Mouse (Mus musculus) kidney, adult 9 months (tissue): Measurements from ENCODE around the gene Prkx.

Source experiments
- DNase-seq: peaks from one replicate; pipeline ENCODE4 v3.0.0; 2022

Prkx gene

GRCm38 (mm10) chrX:77796238-77796835, at the start of gene Prkx:
Gene Prkx (minus strand): TSS chrX:77796278.
- peak; percentile 66 for DNase-seq

DNA sequence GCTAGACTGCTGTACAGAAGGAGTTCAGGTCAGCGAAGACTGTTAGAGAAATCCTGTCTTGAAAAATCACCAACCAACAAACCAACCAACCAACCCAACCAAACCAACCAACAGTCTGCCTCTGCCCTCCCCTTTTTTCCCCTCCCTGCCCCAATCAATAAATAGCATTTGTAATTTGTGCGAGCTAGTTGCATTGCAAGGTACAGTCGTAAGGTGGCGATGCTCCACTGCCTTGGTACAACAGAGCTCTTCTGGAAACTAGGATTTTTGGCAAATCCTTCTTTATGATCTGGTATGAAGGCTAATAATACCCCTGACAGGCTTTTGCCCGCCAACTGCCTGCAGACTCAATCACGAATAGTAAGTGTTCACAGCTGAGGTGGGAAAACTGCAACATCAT, 16.0 kb upstream of the Prkx start:
- DNase-seq, result no peak

DNA sequence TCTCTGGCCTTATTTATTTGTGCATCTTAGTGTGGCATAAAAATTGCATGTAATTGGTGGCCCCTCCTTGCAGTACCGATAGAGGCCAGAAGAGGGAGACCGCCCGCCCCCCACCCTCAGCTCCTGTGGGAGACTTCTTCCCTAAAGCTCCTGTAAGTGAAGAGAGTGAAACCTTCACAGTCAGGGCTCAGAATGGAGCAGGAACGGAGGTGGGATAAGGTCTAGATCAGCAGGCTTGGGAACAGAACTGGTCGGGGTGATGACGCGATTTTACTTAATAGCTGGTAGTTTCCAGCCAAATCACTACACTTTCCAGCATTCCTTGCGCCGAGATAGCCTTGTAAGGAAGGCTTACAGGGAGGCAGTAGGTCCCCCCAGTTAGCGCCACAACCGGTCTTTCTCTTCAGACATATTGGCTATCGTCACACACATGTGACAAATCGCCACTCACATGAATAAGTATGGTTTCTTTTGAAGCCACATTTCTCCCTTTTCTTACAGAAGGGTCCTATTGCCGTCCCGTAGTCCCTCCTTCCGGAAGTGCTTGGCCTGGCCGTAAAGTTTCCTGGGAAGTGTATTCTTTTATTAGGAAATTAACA, 14.6 kb upstream of the Prkx start:
- peak; percentile 68 for DNase-seq

GRCm38 (mm10) chrX:77808602-77809001, 12.5 kb upstream of the Prkx start:
- peak; percentile 44 for DNase-seq

GRCm38 (mm10) chrX:77802293-77802692, 6.2 kb upstream of the Prkx start:
- no peak for DNase-seq

DNA sequence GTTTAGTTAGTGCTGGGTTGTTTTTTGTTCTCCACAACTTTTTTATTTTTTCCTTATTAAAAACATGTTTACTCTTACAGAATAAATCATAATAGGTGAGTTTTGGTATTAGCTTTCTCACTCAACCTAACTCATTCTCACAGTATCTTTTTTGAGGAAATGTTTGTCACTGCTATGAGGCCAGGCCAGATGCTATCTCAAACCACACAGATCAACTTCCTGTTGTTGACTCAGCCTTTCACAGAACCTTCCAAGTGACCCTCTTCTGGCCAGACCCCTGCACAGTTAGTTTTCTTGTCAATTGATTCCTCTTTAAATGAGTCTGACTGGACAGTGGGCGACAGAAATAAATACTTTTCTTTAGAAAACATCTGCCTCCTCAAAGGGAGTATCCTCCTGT, 5.5 kb upstream of the Prkx start:
- no peak for DNase-seq

GRCm38 (mm10) chrX:77799554-77799953, 3.5 kb upstream of the Prkx start:
- DNase-seq, result no peak

DNA sequence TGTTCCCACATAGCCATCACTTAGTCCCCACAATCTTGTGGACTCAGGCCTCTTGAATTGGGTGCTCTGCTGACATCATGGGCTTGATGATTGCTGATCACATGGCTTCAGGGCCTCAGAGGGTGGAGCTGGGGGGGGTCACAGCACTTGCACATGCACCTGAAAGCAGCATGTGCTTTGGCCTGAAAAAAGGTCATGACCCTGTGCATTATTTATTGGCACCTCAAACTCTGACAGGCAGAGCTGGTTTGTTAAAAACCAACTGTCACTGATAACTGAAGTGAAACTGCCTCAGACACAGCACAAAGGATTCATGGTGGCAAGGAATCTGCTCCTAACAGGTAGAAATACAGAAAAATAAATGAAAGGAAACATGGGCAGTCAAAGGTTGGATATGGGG, 1.7 kb upstream of the Prkx start:
- no peak for DNase-seq

- DNase-seq, result no peak
These were observed 838 bp upstream of the Prkx start for GRCm38 (mm10) chrX:77796916-77797315.

GRCm38 (mm10) chrX:77795858-77796174, 262 bp downstream of the Prkx start:
- peak; percentile 91 for DNase-seq

- no peak for DNase-seq
These were observed 868 bp downstream of the Prkx start for GRCm38 (mm10) chrX:77794962-77795857.

GRCm38 (mm10) chrX:77788675-77789074, 7.4 kb downstream of the Prkx start:
- no peak for DNase-seq

DNA sequence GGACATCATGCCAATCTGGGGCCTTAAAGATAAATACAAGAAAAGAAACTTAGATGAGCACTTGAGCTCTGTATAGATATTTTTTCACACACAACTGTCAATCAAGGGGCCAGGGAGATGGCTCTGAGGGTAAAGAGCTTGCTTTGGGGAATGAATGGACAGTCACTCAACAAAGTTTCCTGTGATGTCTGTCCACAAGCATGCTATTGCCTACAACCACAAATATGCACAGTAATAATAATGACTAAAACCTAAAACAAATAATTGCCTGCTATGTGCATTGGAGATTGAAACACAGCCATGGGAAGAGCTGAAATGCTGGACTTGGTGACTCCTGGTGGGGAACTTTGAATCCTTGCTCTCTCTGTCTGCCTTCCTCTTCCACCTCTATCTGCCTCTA, 9.7 kb downstream of the Prkx start:
- no peak for DNase-seq

DNA sequence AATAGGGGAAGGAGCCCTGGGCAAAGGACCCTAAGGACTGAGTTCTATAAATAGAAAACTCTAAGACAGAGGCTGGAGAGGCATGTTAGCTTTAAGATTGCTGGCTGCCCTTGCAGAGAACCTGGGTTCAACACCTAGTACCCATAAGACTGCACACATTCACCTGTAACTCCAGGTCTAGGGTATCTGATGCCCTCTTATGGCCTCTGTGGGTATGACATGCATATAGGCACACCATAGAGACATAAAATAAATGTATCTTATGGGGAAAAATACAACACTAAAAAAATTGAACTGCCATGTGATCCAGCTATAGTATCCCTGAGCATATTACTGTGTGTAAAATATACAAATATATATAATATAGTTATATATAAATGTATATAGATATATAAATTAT, 18.3 kb downstream of the Prkx start:
- peak; percentile 16 for DNase-seq

DNA sequence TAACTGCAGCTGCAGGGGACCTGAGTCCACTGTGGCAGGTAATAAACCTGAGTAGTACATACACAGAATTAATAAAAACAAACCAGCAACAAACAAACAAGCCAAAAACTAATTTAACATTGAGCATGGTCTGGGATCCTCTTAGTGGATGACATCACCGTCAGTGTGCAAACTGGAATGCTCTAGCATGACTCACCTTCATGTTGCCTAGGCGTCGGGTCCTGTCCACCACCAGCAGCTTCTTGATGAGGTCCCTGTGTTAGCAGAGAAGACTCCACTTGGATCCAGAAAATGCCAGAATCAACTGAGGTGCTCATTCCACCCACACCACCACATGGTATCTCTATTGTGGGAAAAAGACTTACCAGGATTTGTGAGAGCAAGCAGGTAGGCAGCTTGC, 30.9 kb downstream of the Prkx start:
- DNase-seq, result no peak

GRCm38 (mm10) chrX:77744260-77744659, 51.8 kb downstream of the Prkx start:
- DNase-seq, result peak; percentile 33

DNA sequence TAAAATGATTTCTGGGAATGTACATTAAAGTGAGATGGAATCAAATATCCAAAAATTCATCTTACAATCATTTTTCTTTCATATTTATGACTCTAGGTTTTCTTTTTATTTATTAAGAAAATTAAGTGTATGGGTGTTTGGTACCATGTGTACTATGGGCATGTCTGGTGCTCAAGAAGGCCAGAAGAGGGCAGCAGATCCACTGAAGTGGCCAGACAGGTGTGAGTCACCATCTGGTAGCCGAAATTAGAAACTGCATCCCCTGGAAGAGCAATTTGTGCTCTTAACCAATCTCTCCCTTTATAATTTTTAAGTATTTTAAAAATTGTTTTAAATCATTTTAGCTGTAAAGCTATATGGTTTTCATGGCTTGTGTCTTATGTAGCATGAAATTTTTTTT, 54.7 kb downstream of the Prkx start:
- peak; percentile 36 for DNase-seq

- no peak for DNase-seq
These were observed 62.0 kb downstream of the Prkx start for GRCm38 (mm10) chrX:77733930-77734536.

GRCm38 (mm10) chrX:77720298-77720697, 75.8 kb downstream of the Prkx start:
- DNase-seq, result peak; percentile 33
